Mouse (Mus musculus) lung, postnatal 0 days (tissue): ENCODE measurements at regions not wholly inside any gene's neighbourhood (a gene's known extent, or its start where the extent isn't known, plus 50 kb on each side); places are given as distances from the start of the nearest gene placed in this dataset.

ENCODE experiments used
- CTCF ChIP-seq: IDR thresholded peaks from 2 replicates; pipeline ENCODE4 v1.5.1; 2016; ENCODE audit warnings: antibody characterized with exemption, mild to moderate bottlenecking
- EP300 ChIP-seq: IDR thresholded peaks from 2 replicates; pipeline ENCODE4 v1.6.1; 2016; ENCODE audit warnings: antibody characterized with exemption, mild to moderate bottlenecking, control low read depth

DNA sequence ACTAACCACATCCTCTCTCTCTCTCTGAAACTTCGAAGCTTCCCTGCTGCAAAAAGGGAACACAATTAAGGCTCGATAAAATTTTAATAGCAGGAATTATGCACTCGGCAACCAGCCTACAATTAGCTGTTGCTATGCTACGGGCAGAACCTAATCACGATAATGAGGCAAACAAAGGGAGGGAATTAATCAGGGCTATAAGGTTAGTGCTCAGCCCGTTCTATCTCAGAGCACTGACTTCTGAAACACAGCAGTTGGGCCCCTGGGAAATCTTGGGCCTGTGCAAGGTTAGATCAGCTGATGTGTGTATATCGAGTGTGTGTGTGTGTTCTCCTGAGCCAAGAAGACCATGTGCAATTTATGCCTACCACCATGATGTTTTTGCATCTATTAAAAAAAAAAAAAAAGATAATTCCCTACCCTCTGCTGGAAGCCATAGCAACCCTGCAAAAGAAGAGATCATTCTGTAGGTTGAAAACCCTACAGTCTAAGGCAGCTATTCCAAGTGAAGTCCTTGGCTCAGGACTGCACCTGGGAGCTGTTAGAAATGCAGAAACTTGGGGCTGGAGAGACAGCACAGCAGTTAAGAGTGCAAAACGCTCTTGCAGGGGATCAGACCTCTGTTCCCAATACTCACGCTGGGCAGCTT lies 58.9 kb upstream of the Glce start:
- TF ChIP-seq CTCF (no peak), EP300 (no peak)
